Mouse (Mus musculus) CH12.LX (cell line): ENCODE measurements around the gene Nle1. TPM values are rescaled to one million over a fixed set of nuclear protein-coding genes. Genes with fewer than 3 reads are reported as not detected.
A peak's percentile ranks its signal among the peaks of the same experiment; 100 is the strongest.

Experiments
- DNase-seq: peaks from one replicate; pipeline ENCODE4 v3.0.0-alpha.2; 2013; ENCODE audit errors: extremely low read depth
- H3K27ac ChIP-seq: 2 replicates; pipeline ENCODE4 v1.5.1; 2012; ENCODE audit warnings: low read depth, mild to moderate bottlenecking, control low read depth, moderate library complexity; ENCODE audit not compliant: insufficient read depth
- H3K27me3 ChIP-seq: replicated peaks from 2 replicates; pipeline ENCODE3; 2012; ENCODE audit warnings: inconsistent platforms
- H3K36me3 ChIP-seq, 2 experiments: replicated peaks in 1 of 2; 2 replicates each; pipeline versions ENCODE3 to v1.6.1; 2012; ENCODE audit warnings: inconsistent platforms in 1 of 2, low read length in 1 of 2, mild to moderate bottlenecking in 1 of 2, mixed read lengths in 1 of 2, moderate library complexity in 1 of 2; ENCODE audit not compliant: control insufficient read depth in 1 of 2, insufficient read depth in 1 of 2
- H3K4me1 ChIP-seq, 2 experiments: 2 replicates each; pipeline ENCODE4 v1.6.1; 2012; ENCODE audit warnings: inconsistent platforms in 1 of 2, moderate library complexity in 1 of 2; ENCODE audit not compliant: insufficient read depth in 2 of 2, control insufficient read depth in 1 of 2
- H3K4me2 ChIP-seq: 2 replicates; pipeline ENCODE4 v1.6.1; 2012; ENCODE audit warnings: low read depth, mild to moderate bottlenecking, control low read depth; ENCODE audit not compliant: poor library complexity, insufficient read depth, severe bottlenecking
- H3K4me3 ChIP-seq, 3 experiments: fragments of 150-350 bp in 1 of 3; sonication (generic) in 1 of 3; replicated peaks in 1 of 3; 2 replicates each; pipeline versions ENCODE3 to v1.5.1; 2011 to 2012; ENCODE audit warnings: low read depth in 2 of 3, low read length in 2 of 3, mild to moderate bottlenecking in 2 of 3, moderate library complexity in 2 of 3, control low read depth in 1 of 3, improper control_type of control experiment in 1 of 3, inconsistent platforms in 1 of 3, mixed read lengths in 1 of 3; ENCODE audit not compliant: poor library complexity in 1 of 3
- H3K79me2 ChIP-seq: replicated peaks from 2 replicates; pipeline ENCODE4 v1.6.1; 2012; ENCODE audit warnings: mild to moderate bottlenecking, moderate library complexity; ENCODE audit not compliant: control insufficient read depth, poor library complexity, insufficient read depth, severe bottlenecking; ENCODE audit errors: extremely low read depth
- H3K9ac ChIP-seq: 2 replicates; pipeline ENCODE4 v1.6.1; 2012; ENCODE audit warnings: low read depth, mild to moderate bottlenecking, control low read depth, moderate library complexity; ENCODE audit not compliant: insufficient read depth
- H3K9me3 ChIP-seq: replicated peaks from 2 replicates; pipeline ENCODE3; 2012; ENCODE audit warnings: low read length, inconsistent platforms, mixed read lengths
- BHLHE40 ChIP-seq: IDR thresholded peaks from 2 replicates; pipeline ENCODE4 v1.6.1; 2011; ENCODE audit warnings: mild to moderate bottlenecking, low read depth, low read length, improper control_type of control experiment
- CHD1 ChIP-seq: IDR thresholded peaks from 2 replicates; pipeline ENCODE4 v1.6.1; 2012; ENCODE audit warnings: low read depth, low read length, improper control_type of control experiment, inconsistent platforms
- HCFC1 ChIP-seq: IDR thresholded peaks from 2 replicates; pipeline ENCODE4 v1.6.1; 2012; ENCODE audit warnings: low read depth, mild to moderate bottlenecking, inconsistent platforms, low read length, improper control_type of control experiment
- IRF4 ChIP-seq: IDR thresholded peaks from 2 replicates; pipeline ENCODE4 v1.6.1; 2014; ENCODE audit warnings: low read depth, mild to moderate bottlenecking, inconsistent platforms, low read length, improper control_type of control experiment
- JUN ChIP-seq: IDR thresholded peaks from 2 replicates; pipeline ENCODE4 v1.6.1; 2011; ENCODE audit warnings: low read depth, mild to moderate bottlenecking, low read length, improper control_type of control experiment, moderate library complexity; ENCODE audit not compliant: insufficient read depth
- JUND ChIP-seq: conservative IDR thresholded peaks from 2 replicates; pipeline ENCODE4 v1.6.1; 2011; ENCODE audit warnings: low read depth, low read length, improper control_type of control experiment
- MAFK ChIP-seq: IDR thresholded peaks from 2 replicates; pipeline ENCODE4 v1.6.1; 2011; ENCODE audit warnings: low read length, improper control_type of control experiment; ENCODE audit not compliant: insufficient replicate concordance
- MAX ChIP-seq: IDR thresholded peaks from 2 replicates; pipeline ENCODE4 v1.6.1; 2011; ENCODE audit warnings: low read length, improper control_type of control experiment
- MAZ ChIP-seq: IDR thresholded peaks from 2 replicates; pipeline ENCODE4 v1.6.1; 2012; ENCODE audit warnings: low read depth, mild to moderate bottlenecking, inconsistent platforms, low read length, improper control_type of control experiment, moderate library complexity
- NELFE ChIP-seq: IDR thresholded peaks from 2 replicates; pipeline ENCODE4 v1.6.1; 2011; ENCODE audit warnings: low read depth, low read length, improper control_type of control experiment
- NRF1 ChIP-seq: IDR thresholded peaks from 2 replicates; pipeline ENCODE4 v1.6.1; 2014; ENCODE audit warnings: low read depth, mild to moderate bottlenecking, inconsistent platforms, low read length, improper control_type of control experiment, moderate library complexity
- POLR2A ChIP-seq: IDR thresholded peaks from 2 replicates; pipeline ENCODE4 v1.6.1; 2011; ENCODE audit warnings: low read depth, mild to moderate bottlenecking, improper control_type of control experiment, low read length
- RAD21 ChIP-seq: IDR thresholded peaks from 2 replicates; pipeline ENCODE4 v1.6.1; 2011; ENCODE audit warnings: low read depth, mild to moderate bottlenecking, low read length, improper control_type of control experiment, moderate library complexity
- RCOR1 ChIP-seq: conservative IDR thresholded peaks from 2 replicates; pipeline ENCODE4 v1.6.1; 2012; ENCODE audit warnings: low read depth, mild to moderate bottlenecking, inconsistent platforms, low read length, improper control_type of control experiment
- TCF12 ChIP-seq: IDR thresholded peaks from 2 replicates; pipeline ENCODE4 v1.6.1; 2014; ENCODE audit warnings: low read depth, mild to moderate bottlenecking, inconsistent platforms, low read length, improper control_type of control experiment
- UBTF ChIP-seq: IDR thresholded peaks from 2 replicates; pipeline ENCODE4 v1.6.1; 2012; ENCODE audit warnings: low read depth, mild to moderate bottlenecking, inconsistent platforms, low read length, improper control_type of control experiment, moderate library complexity
- USF1 ChIP-seq: IDR thresholded peaks from 2 replicates; pipeline ENCODE4 v1.6.1; 2014; ENCODE audit warnings: low read depth, mild to moderate bottlenecking, inconsistent platforms, low read length, improper control_type of control experiment
- USF2 ChIP-seq: conservative IDR thresholded peaks from 2 replicates; pipeline ENCODE4 v1.6.1; 2011; ENCODE audit warnings: low read depth, low read length, improper control_type of control experiment
- ZKSCAN1 ChIP-seq: IDR thresholded peaks from 2 replicates; pipeline ENCODE4 v1.6.1; 2012; ENCODE audit warnings: low read depth, inconsistent platforms, low read length, improper control_type of control experiment, borderline replicate concordance
- ZNF384 ChIP-seq: IDR thresholded peaks from 2 replicates; pipeline ENCODE4 v1.6.1; 2012; ENCODE audit warnings: low read depth, low read length, improper control_type of control experiment, inconsistent platforms
- dilution Hi-C: fragments of 300-500 bp; cut with MboI; formaldehyde crosslinking; loops from 2 replicates; pipeline ENCODE4 v1.14.3; 2020; ENCODE audit warnings: low sequenced_read_pairs; ENCODE audit not compliant: extremely low pct_unique_long_range_greater_than_20kb, extremely low pct_ligation_motif_present
- in situ Hi-C: fragments of 300-500 bp; cut with MboI; formaldehyde crosslinking; loops from 3 replicates; pipeline ENCODE4 v1.14.3; 2019; ENCODE audit warnings: low sequenced_read_pairs, low pct_ligation_motif_present, low pct_unique_long_range_greater_than_20kb, mixed read lengths
- polyA plus RNA-seq: library from polyadenylated mRNA; unstranded; fragments of >175 nt; gene quantifications from 2 replicates; pipeline ENCODE4 v1.2.1, GENCODE M21; 2012; ENCODE audit warnings: low read depth; ENCODE audit not compliant: insufficient read length
- total RNA-seq, 2 experiments: library from RNA; depleted of rRNA; stranded (reverse); fragments of 300-350 nt in 1 of 2; fragments of >200 nt in 1 of 2; gene quantifications; 2 replicates each; pipeline ENCODE4 v1.2.3; 2012 to 2014

Nle1 gene
- total and polyA plus RNA-seq, 3 experiments: 54.9 to 107 (median 69.1) TPM

GRCm38 (mm10) chr11:82908608-82908989 lies 388 bp upstream of the Nle1 start:
- Histone ChIP-seq H3K27ac (no peak overlapping the region), H3K9ac (peak overlapping the region; percentile 53; the same call in 1 of the 2 replicates), H3K27me3 (peaks cover 25% of the 10 kb centered on the region), H3K9me3 (no peaks in the 10 kb centered on the region), H3K4me3 (peak overlapping the region in 2 of 3 experiments; percentile 31 to 84), H3K4me1 (peaks cover 3 to 29% of the 10 kb centered on the region in 2 experiments; a peak in 2 of 4 replicates), H3K4me2 (peak overlapping the region; percentile 65), H3K36me3 (peaks cover 30 to 37% of the 10 kb centered on the region in 2 experiments), H3K79me2 (peaks cover 16% of the 10 kb centered on the region)
- in situ Hi-C loops (loop anchor here (25.0 kb wide), 2 partner anchors 279 to 504 kb away; partner anchors contain the start of genes Rasl10b, Slfn3 and Slfn4), dilution Hi-C loops (no loop called here)
- DNase-seq: no peak
- TF ChIP-seq MAZ (no peak), ZNF384 (no peak), UBTF (no peak), TCF12 (no peak), RCOR1 (no peak), RAD21 (no peak), MAFK (no peak), CHD1 (no peak), HCFC1 (no peak), JUN (no peak), NRF1 (no peak), MAX (no peak), BHLHE40 (no peak)

- no peak overlapping the region for H3K4me3 ChIP-seq
- H3K4me1 ChIP-seq: peaks cover 3 to 29% of the 10 kb centered on the region in 2 experiments; a peak in 2 of 4 replicates
- no peak overlapping the region for H3K27ac ChIP-seq
- in situ Hi-C loops (loop anchor here (25.0 kb wide), 2 partner anchors 281 to 506 kb away; partner anchors contain the start of genes Rasl10b, Slfn3 and Slfn4), dilution Hi-C loops (no loop called here)
- TF ChIP-seq BHLHE40: no peak
- no peak for TF ChIP-seq MAX
- no peak for TF ChIP-seq POLR2A
- no peak for TF ChIP-seq CHD1
- TF ChIP-seq IRF4: no peak
- TF ChIP-seq ZKSCAN1: no peak
- TF ChIP-seq JUND: no peak
- no peak for TF ChIP-seq USF1
- TF ChIP-seq NELFE: no peak
- TF ChIP-seq HCFC1: no peak
- TF ChIP-seq TCF12: no peak
- no peak for TF ChIP-seq NRF1
- TF ChIP-seq USF2: no peak
- H3K9me3 ChIP-seq: no peaks in the 10 kb centered on the region
- H3K79me2 ChIP-seq: peaks cover 16% of the 10 kb centered on the region
- peaks cover 11% of the 10 kb centered on the region for H3K27me3 ChIP-seq
- no peak overlapping the region for H3K4me2 ChIP-seq
- H3K36me3 ChIP-seq: peaks cover 55 to 64% of the 10 kb centered on the region in 2 experiments
- DNase-seq: no peak
- H3K9ac ChIP-seq: no peak overlapping the region
Observed at GRCm38 (mm10) chr11:82905816-82906215, 2.4 kb downstream of the Nle1 start.
